Mouse (Mus musculus) heart, adult 2 months (tissue): ENCODE measurements around the gene Etfb.

ENCODE experiments used
- CTCF ChIP-seq: fragments of 200-600 bp; IDR thresholded peaks from 2 replicates; pipeline ENCODE4 v1.8.1; 2022; ENCODE audit warnings: antibody characterized with exemption, mild to moderate bottlenecking, moderate library complexity
- EP300 ChIP-seq: fragments of 200-500 bp; IDR thresholded peaks from 2 replicates; pipeline ENCODE4 v1.6.1; 2011; ENCODE audit warnings: low read depth, low read length, control low read depth; ENCODE audit not compliant: insufficient read depth
- POLR2A ChIP-seq: fragments of 200-500 bp; IDR thresholded peaks from 2 replicates; pipeline ENCODE4 v1.6.1; 2011; ENCODE audit warnings: mild to moderate bottlenecking, low read depth, low read length, control low read depth; ENCODE audit not compliant: insufficient read depth

DNA sequence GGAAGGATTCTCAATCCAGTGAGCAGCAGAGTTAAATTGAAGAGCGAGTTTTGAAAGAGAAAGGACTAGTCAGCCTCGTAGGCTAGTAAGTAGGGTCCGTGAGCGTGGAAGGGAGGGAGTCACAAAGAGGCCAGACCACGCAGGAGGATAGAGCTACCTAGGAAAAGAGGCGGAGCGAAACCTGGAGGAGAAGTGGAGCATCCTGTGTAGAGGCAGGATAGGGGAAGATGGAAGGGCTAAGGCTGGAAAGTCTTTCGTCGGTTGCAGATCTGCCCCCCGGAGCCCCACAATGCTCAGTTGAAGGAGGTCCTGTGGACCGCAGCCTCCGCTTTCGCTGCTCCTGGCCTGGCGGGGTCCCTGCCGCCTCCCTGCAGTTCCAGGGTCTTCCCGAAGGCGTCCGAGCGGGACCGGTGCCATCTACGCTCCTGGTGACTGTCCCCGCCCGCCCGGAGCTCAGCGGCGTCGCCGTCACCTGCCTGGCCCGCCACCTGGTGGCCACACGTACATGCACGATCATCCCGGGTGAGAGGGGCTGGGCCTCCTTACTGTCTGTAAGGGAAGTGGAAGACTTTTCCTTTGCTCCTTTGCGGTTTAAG, 22.3 kb downstream of the Etfb start:
- TF ChIP-seq POLR2A = no peak
- TF ChIP-seq CTCF = peak; percentile 96
- 0 out of 2 replicates have a peak, but pooled peaks have one; percentile 22 for TF ChIP-seq EP300
